Mouse (Mus musculus) kidney, postnatal 0 days (tissue): ENCODE data around the gene Erp44. TPM values are rescaled to one million over a fixed set of nuclear protein-coding genes. Genes with fewer than 3 reads are reported as not detected.

Source experiments
- ATAC-seq: fragments of 200-750 bp; cut with Nextera tagmentation; replicated peaks from 2 replicates; pipeline ENCODE4 v1.8.0; 2017; ENCODE audit warnings: low read depth, moderate number of reproducible peaks, moderate TSS enrichment, moderate library complexity; ENCODE audit not compliant: low FRiP score
- DNase-seq: peaks from one replicate; pipeline ENCODE4 v3.0.0-alpha.2; 2016; ENCODE audit warnings: low spot score
- H3K27ac ChIP-seq: fragments of 300-500 bp; sonication (generic); 2 replicates; pipeline ENCODE4 v1.5.1; 2014; ENCODE audit warnings: mild to moderate bottlenecking
- H3K27me3 ChIP-seq: fragments of 300-500 bp; sonication (generic); 2 replicates; pipeline ENCODE4 v1.6.1; 2014; ENCODE audit warnings: low read length, mixed read lengths; ENCODE audit not compliant: insufficient read depth
- H3K36me3 ChIP-seq: fragments of 300-500 bp; sonication (generic); 2 replicates; pipeline ENCODE4 v1.6.1; 2014; ENCODE audit warnings: low read length, mixed read lengths; ENCODE audit not compliant: insufficient read depth
- H3K4me1 ChIP-seq: fragments of 300-500 bp; sonication (generic); replicated peaks from 2 replicates; pipeline ENCODE4 v1.6.1; 2014; ENCODE audit warnings: antibody characterized with exemption, low read length, mixed read lengths; ENCODE audit not compliant: insufficient read depth
- H3K4me2 ChIP-seq: fragments of 300-500 bp; sonication (generic); 2 replicates; pipeline ENCODE4 v1.6.1; 2014; ENCODE audit warnings: mild to moderate bottlenecking, low read length, moderate library complexity, mixed read lengths
- H3K4me3 ChIP-seq: fragments of 300-500 bp; sonication (generic); replicated peaks from 2 replicates; pipeline ENCODE4 v1.5.1; 2014; ENCODE audit warnings: low read depth, low read length
- H3K9ac ChIP-seq: fragments of 300-500 bp; sonication (generic); 2 replicates; pipeline ENCODE4 v1.6.1; 2014; ENCODE audit warnings: low read depth, low read length
- H3K9me3 ChIP-seq: fragments of 300-500 bp; sonication (generic); replicated peaks from 2 replicates; pipeline ENCODE4 v1.6.1; 2016; ENCODE audit warnings: low read length, inconsistent platforms, mixed read lengths
- CTCF ChIP-seq: IDR thresholded peaks from 2 replicates; pipeline ENCODE4 v1.5.1; 2016; ENCODE audit warnings: antibody characterized with exemption, low read depth, mild to moderate bottlenecking, moderate library complexity
- WGBS: fragments of 180-500 bp; shearing (Covaris S2); extraction: QIAGEN DNeasy Blood & Tissue Kit; methylation state at CpG from one replicate; pipeline ENCODE4 v1.1.7; 2014; 5-methylcytosine and 5-hydroxymethylcytosine counted together
- polyA plus RNA-seq: library from polyadenylated mRNA; unstranded; fragments of >200 nt; fragmentation: Nextera tagmentation; extraction: Ambion mirVana; gene quantifications from 2 replicates; pipeline ENCODE4 v1.2.1, GENCODE M21; 2015

Gene Erp44
- polyA plus RNA-seq, 1 experiment from 2014 or later: 94.3 TPM

GRCm38 (mm10) chr4:48244280-48244679, 35.1 kb downstream of the Erp44 start:
- WGBS: 98% methylated on average over 2 of the region's 2 CpGs
- TF ChIP-seq CTCF: no peak
- no peak overlapping the region for H3K9ac ChIP-seq
- H3K27ac ChIP-seq: no peak overlapping the region
- DNase-seq (no peak), ATAC-seq (no peak)
- H3K27me3 ChIP-seq: no peaks in the 10 kb centered on the region
- H3K4me3 ChIP-seq: no peak overlapping the region
- no peaks in the 10 kb centered on the region for H3K36me3 ChIP-seq
- H3K9me3 ChIP-seq: no peaks in the 10 kb centered on the region
- no peak overlapping the region for H3K4me2 ChIP-seq
- no peaks in the 10 kb centered on the region for H3K4me1 ChIP-seq

GRCm38 (mm10) chr4:48243737-48244136, 35.6 kb downstream of the Erp44 start:
- Histone ChIP-seq H3K4me3 (no peak overlapping the region), H3K9ac (no peak overlapping the region), H3K9me3 (no peaks in the 10 kb centered on the region), H3K4me1 (no peaks in the 10 kb centered on the region), H3K27ac (no peak overlapping the region), H3K36me3 (no peaks in the 10 kb centered on the region), H3K27me3 (no peaks in the 10 kb centered on the region), H3K4me2 (no peak overlapping the region)
- DNase-seq (no peak), ATAC-seq (no peak)
- TF ChIP-seq CTCF: no peak
- WGBS: 64% methylated on average over 1 of the region's 1 CpGs

GRCm38 (mm10) chr4:48242482-48242881, 36.9 kb downstream of the Erp44 start:
- WGBS: 85% methylated on average over 4 of the region's 4 CpGs

GRCm38 (mm10) chr4:48239046-48239445, 40.3 kb downstream of the Erp44 start:
- no peak overlapping the region for H3K9ac ChIP-seq
- TF ChIP-seq CTCF: no peak

More at GRCm38 (mm10) chr4:48242482-48242881, 36.9 kb downstream of the Erp44 start:
- H3K4me2 ChIP-seq: no peak overlapping the region
- ATAC-seq: no peak
- H3K4me3 ChIP-seq: no peak overlapping the region
- no peaks in the 10 kb centered on the region for H3K36me3 ChIP-seq
- no peak for DNase-seq
- no peak for TF ChIP-seq CTCF
- no peaks in the 10 kb centered on the region for H3K27me3 ChIP-seq
- H3K9me3 ChIP-seq: no peaks in the 10 kb centered on the region
- H3K27ac ChIP-seq: no peak overlapping the region
- H3K9ac ChIP-seq: no peak overlapping the region
- H3K4me1 ChIP-seq: no peaks in the 10 kb centered on the region

GRCm38 (mm10) chr4:48236721-48237120, 42.6 kb downstream of the Erp44 start:
- H3K4me3 ChIP-seq: no peak overlapping the region
- no peak overlapping the region for H3K9ac ChIP-seq
- H3K4me1 ChIP-seq: no peaks in the 10 kb centered on the region
- no peak overlapping the region for H3K27ac ChIP-seq
- no peaks in the 10 kb centered on the region for H3K36me3 ChIP-seq
- no peak for TF ChIP-seq CTCF
- DNase-seq (no peak), ATAC-seq (no peak)
- no peak overlapping the region for H3K4me2 ChIP-seq
- no peaks in the 10 kb centered on the region for H3K27me3 ChIP-seq
- no peaks in the 10 kb centered on the region for H3K9me3 ChIP-seq
- WGBS: 69% methylated on average over 3 of the region's 3 CpGs

More at GRCm38 (mm10) chr4:48239046-48239445, 40.3 kb downstream of the Erp44 start:
- DNase-seq: no peak
- 88% methylated on average over 4 of the region's 4 CpGs for WGBS
- ATAC-seq: no peak
- Histone ChIP-seq H3K4me3 (no peak overlapping the region), H3K9me3 (no peaks in the 10 kb centered on the region), H3K27ac (no peak overlapping the region), H3K27me3 (no peaks in the 10 kb centered on the region), H3K4me1 (no peaks in the 10 kb centered on the region), H3K36me3 (no peaks in the 10 kb centered on the region), H3K4me2 (no peak overlapping the region)

GRCm38 (mm10) chr4:48226800-48227199, 52.6 kb downstream of the Erp44 start:
- no peaks in the 10 kb centered on the region for H3K36me3 ChIP-seq
- H3K9ac ChIP-seq: no peak overlapping the region
- H3K4me2 ChIP-seq: no peak overlapping the region
- TF ChIP-seq CTCF: no peak
- H3K9me3 ChIP-seq: no peaks in the 10 kb centered on the region
- no peaks in the 10 kb centered on the region for H3K4me1 ChIP-seq
- no peak overlapping the region for H3K27ac ChIP-seq
- H3K4me3 ChIP-seq: no peak overlapping the region
- WGBS: 42% methylated on average over 3 of the region's 3 CpGs
- no peaks in the 10 kb centered on the region for H3K27me3 ChIP-seq
- no peak for ATAC-seq
- DNase-seq: no peak

GRCm38 (mm10) chr4:48225604-48226003, 53.8 kb downstream of the Erp44 start:
- no peak overlapping the region for H3K27ac ChIP-seq

More at GRCm38 (mm10) chr4:48225604-48226003, 53.8 kb downstream of the Erp44 start:
- H3K4me2 ChIP-seq: no peak overlapping the region
- H3K4me3 ChIP-seq: no peak overlapping the region
- H3K9me3 ChIP-seq: no peaks in the 10 kb centered on the region
- H3K9ac ChIP-seq: no peak overlapping the region
- H3K36me3 ChIP-seq: no peaks in the 10 kb centered on the region
- DNase-seq (no peak), ATAC-seq (no peak)
- TF ChIP-seq CTCF: no peak
- no peaks in the 10 kb centered on the region for H3K27me3 ChIP-seq
- no peaks in the 10 kb centered on the region for H3K4me1 ChIP-seq
- WGBS: 38% methylated on average over 3 of the region's 3 CpGs
